Mouse (Mus musculus) kidney, postnatal 36 days (tissue): ENCODE data around the gene Taf1d.
"Not testable (repeated sequence)": the region's sequence is repeated elsewhere in the genome, so short reads cannot be mapped to it uniquely, and the experiment has no call there.

Source experiments
- DNase-seq, 2 experiments: peaks; one replicate each; pipeline ENCODE4 v3.0.0; 2021 to 2022; ENCODE audit warnings: mixed read lengths in 2 of 2

The Taf1d gene

GRCm38 (mm10) chr9:15305503-15306397 is at the start of gene Taf1d:
Taf1d (plus strand) TSS chr9:15306214.
- DNase-seq = peak; percentile 97 to 98

GRCm38 (mm10) chr9:15256214-15256613 is 49.8 kb upstream of the Taf1d start:
- DNase-seq = no peak

GRCm38 (mm10) chr9:15261980-15262379 is 44.0 kb upstream of the Taf1d start:
- no peak for DNase-seq

- no peak for DNase-seq
Observed at GRCm38 (mm10) chr9:15263487-15263886, 42.5 kb upstream of the Taf1d start.

GRCm38 (mm10) chr9:15273981-15274380 is 32.0 kb upstream of the Taf1d start:
- no peak for DNase-seq

- no peak for DNase-seq
Observed at GRCm38 (mm10) chr9:15276855-15277254, 29.2 kb upstream of the Taf1d start.

- DNase-seq = no peak
Observed at GRCm38 (mm10) chr9:15278343-15278742, 27.7 kb upstream of the Taf1d start.

- no peak for DNase-seq
Observed at GRCm38 (mm10) chr9:15279139-15279648, 26.8 kb upstream of the Taf1d start.

- peak; percentile 95 to 96 for DNase-seq
Observed at GRCm38 (mm10) chr9:15279649-15280490, 26.1 kb upstream of the Taf1d start, which contains the start of gene Med17. Med17 (minus strand) TSS chr9:15279931.

GRCm38 (mm10) chr9:15280491-15280879 is 25.5 kb upstream of the Taf1d start:
- DNase-seq = no peak

GRCm38 (mm10) chr9:15285443-15285842 is 20.6 kb upstream of the Taf1d start:
- DNase-seq = peak in 1 of 2 experiments; percentile 67

GRCm38 (mm10) chr9:15287846-15288245 is 18.2 kb upstream of the Taf1d start:
- DNase-seq = no peak

GRCm38 (mm10) chr9:15288402-15288801 is 17.6 kb upstream of the Taf1d start:
- no peak for DNase-seq

- DNase-seq = no peak
Observed at GRCm38 (mm10) chr9:15289251-15289650, 16.8 kb upstream of the Taf1d start.

- no peak for DNase-seq
Observed at GRCm38 (mm10) chr9:15297112-15297511, 8.9 kb upstream of the Taf1d start.

- DNase-seq = no peak
Observed at GRCm38 (mm10) chr9:15298451-15298850, 7.6 kb upstream of the Taf1d start.

GRCm38 (mm10) chr9:15300056-15300455 is 6.0 kb upstream of the Taf1d start:
- DNase-seq = no peak

GRCm38 (mm10) chr9:15301399-15301798 is 4.6 kb upstream of the Taf1d start:
- DNase-seq = peak; percentile 83 to 93

GRCm38 (mm10) chr9:15302006-15302405 is 4.0 kb upstream of the Taf1d start:
- DNase-seq = not testable (repeated sequence)

GRCm38 (mm10) chr9:15302881-15303280 is 3.1 kb upstream of the Taf1d start:
- peak; percentile 70 to 87 for DNase-seq

- no peak for DNase-seq
Observed at GRCm38 (mm10) chr9:15306398-15307119, 545 bp downstream of the Taf1d start, which contains the start of gene 4931406C07Rik. 4931406C07Rik (minus strand) TSS chr9:15306448.

GRCm38 (mm10) chr9:15307257-15307656 is 1.2 kb downstream of the Taf1d start:
- no peak for DNase-seq
